Mouse (Mus musculus): ENCODE data around the gene Aftph. TPM values are rescaled to one million over a fixed set of nuclear protein-coding genes. Genes with fewer than 3 reads are reported as not detected.

Aftph gene
- polyA plus RNA-seq, 1 experiment from 2014 or later = 16.5 TPM

DNA sequence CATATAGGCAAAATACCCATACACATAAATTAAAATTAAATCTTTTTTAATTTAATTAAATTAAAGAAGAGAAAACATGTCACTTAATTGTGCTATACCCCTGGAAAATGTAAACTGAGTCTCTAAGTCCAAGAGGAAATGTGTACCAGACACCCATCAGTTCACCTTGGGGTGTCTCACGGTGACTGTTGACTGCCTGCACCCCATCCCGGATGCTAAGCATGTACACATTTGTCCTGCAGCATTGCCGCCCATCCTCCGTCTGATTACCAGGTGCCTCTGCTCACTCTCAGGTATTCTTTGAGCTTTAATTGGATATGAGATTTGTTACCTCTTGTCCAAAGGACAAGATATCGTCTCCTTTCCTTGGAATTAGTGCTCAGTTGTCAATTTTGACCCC lies 99.1 kb downstream of the Aftph start:
- DNase-seq (ENCODE audit: low spot score) (no peak), ATAC-seq (ENCODE audit: insufficient number of reproducible peaks, low FRiP score, low TSS enrichment, low read depth) (no peak)
- Histone ChIP-seq H3K4me1 (ENCODE audit: control insufficient read depth, insufficient read depth, low read length) (peaks cover 44% of the 10 kb centered on the region), H3K27me3 (ENCODE audit: control insufficient read depth, insufficient read depth, low read length) (no peaks in the 10 kb centered on the region), H3K27ac (replicated peaks; ENCODE audit: low read depth, low read length) (no peak overlapping the region), H3K9me3 (ENCODE audit: control insufficient read depth, low read length) (no peaks in the 10 kb centered on the region), H3K4me3 (ENCODE audit: low read depth, low read length) (no peak overlapping the region), H3K36me3 (ENCODE audit: control insufficient read depth, insufficient read depth, low read length) (no peaks in the 10 kb centered on the region), H3K9ac (ENCODE audit: low read length) (no peak overlapping the region), H3K4me2 (ENCODE audit: low read depth, severe bottlenecking) (no peak overlapping the region)
- 74% methylated on average over 5 of the region's 5 CpGs for WGBS

DNA sequence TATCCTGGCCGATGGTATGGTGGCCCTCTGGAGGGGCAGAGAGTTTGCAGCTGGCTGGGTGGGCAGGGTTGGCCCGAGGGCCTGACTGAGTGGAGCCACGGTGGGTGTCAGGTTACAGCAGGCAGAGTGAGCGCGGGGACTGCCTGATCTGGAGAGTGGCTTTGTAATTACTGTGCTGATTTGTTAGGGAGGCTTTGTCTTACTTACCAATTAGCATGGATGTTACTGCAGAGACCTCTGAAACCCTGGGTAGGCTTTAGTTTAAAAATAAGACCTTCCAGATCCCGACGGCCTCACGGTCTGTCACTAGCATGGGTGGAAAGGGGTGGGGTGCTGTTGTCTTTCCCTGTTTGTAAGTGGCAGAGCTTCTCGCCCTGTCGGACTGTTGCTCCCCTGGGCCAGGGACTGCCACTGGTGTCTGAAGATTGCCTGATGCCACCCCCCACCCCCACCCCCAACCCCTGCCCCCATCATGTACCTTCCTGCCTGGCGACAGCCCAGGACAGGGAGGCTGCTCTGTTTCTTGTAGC lies 101.4 kb downstream of the Aftph start:
- H3K27me3 ChIP-seq (ENCODE audit: control insufficient read depth, insufficient read depth, low read length) = no peaks in the 10 kb centered on the region
- DNase-seq (ENCODE audit: low spot score) (peak; percentile 86), ATAC-seq (ENCODE audit: insufficient number of reproducible peaks, low FRiP score, low TSS enrichment, low read depth) (peak; percentile 90)
- H3K4me2 ChIP-seq (ENCODE audit: low read depth, severe bottlenecking) = peak overlapping the region; percentile 49
- H3K9ac ChIP-seq (ENCODE audit: low read length) = peak overlapping the region; percentile 43
- H3K36me3 ChIP-seq (ENCODE audit: control insufficient read depth, insufficient read depth, low read length) = no peaks in the 10 kb centered on the region
- no peaks in the 10 kb centered on the region for H3K9me3 ChIP-seq (ENCODE audit: control insufficient read depth, low read length)
- H3K27ac ChIP-seq (replicated peaks; ENCODE audit: low read depth, low read length) = peak overlapping the region; percentile 73
- peak overlapping the region; percentile 14; the same call in 1 of the 2 replicates for H3K4me3 ChIP-seq (ENCODE audit: low read depth, low read length)
- H3K4me1 ChIP-seq (ENCODE audit: control insufficient read depth, insufficient read depth, low read length) = peaks cover 39% of the 10 kb centered on the region
- WGBS = 1% methylated on average over 11 of the region's 11 CpGs

GRCm38 (mm10) chr11:20638841-20639240 lies 102.5 kb downstream of the Aftph start:
- no peak overlapping the region for H3K27ac ChIP-seq (replicated peaks; ENCODE audit: low read depth, low read length)
- no peaks in the 10 kb centered on the region for H3K9me3 ChIP-seq (ENCODE audit: control insufficient read depth, low read length)
- 35% methylated on average over 3 of the region's 3 CpGs for WGBS
- no peaks in the 10 kb centered on the region for H3K27me3 ChIP-seq (ENCODE audit: control insufficient read depth, insufficient read depth, low read length)
- H3K4me3 ChIP-seq (ENCODE audit: low read depth, low read length) = no peak overlapping the region
- ATAC-seq (ENCODE audit: insufficient number of reproducible peaks, low FRiP score, low TSS enrichment, low read depth) (no peak), DNase-seq (ENCODE audit: low spot score) (peak; percentile 89)
- peaks cover 28% of the 10 kb centered on the region for H3K4me1 ChIP-seq (ENCODE audit: control insufficient read depth, insufficient read depth, low read length)
- no peaks in the 10 kb centered on the region for H3K36me3 ChIP-seq (ENCODE audit: control insufficient read depth, insufficient read depth, low read length)
- no peak overlapping the region for H3K4me2 ChIP-seq (ENCODE audit: low read depth, severe bottlenecking)
- no peak overlapping the region for H3K9ac ChIP-seq (ENCODE audit: low read length)

DNA sequence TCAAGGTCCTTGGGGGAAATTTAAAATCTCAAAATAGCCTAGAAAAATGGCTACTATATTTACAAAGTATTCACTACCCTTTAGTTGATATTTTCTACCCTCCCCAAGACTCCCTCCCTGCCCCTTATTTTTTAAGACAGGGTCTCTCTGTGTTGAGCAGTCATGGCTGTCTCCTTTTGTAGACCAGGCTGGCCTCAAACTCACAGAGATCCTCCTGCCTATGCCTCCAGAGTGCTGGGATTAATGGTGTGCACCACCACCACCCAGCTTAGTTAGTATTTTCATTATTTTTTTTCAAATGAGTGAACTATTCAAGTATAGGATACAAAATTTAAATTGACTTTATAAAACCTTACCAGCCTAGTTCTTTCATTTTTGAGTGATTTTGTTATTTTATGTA lies 104.3 kb downstream of the Aftph start:
- no peaks in the 10 kb centered on the region for H3K36me3 ChIP-seq (ENCODE audit: control insufficient read depth, insufficient read depth, low read length)
- DNase-seq (ENCODE audit: low spot score) (no peak), ATAC-seq (ENCODE audit: insufficient number of reproducible peaks, low FRiP score, low TSS enrichment, low read depth) (no peak)
- H3K9ac ChIP-seq (ENCODE audit: low read length) = no peak overlapping the region
- H3K4me1 ChIP-seq (ENCODE audit: control insufficient read depth, insufficient read depth, low read length) = peaks cover 31% of the 10 kb centered on the region
- no peak overlapping the region for H3K4me3 ChIP-seq (ENCODE audit: low read depth, low read length)
- H3K4me2 ChIP-seq (ENCODE audit: low read depth, severe bottlenecking) = no peak overlapping the region
- no peak overlapping the region for H3K27ac ChIP-seq (replicated peaks; ENCODE audit: low read depth, low read length)
- no peaks in the 10 kb centered on the region for H3K9me3 ChIP-seq (ENCODE audit: control insufficient read depth, low read length)
- H3K27me3 ChIP-seq (ENCODE audit: control insufficient read depth, insufficient read depth, low read length) = no peaks in the 10 kb centered on the region

GRCm38 (mm10) chr11:20636114-20636513 lies 105.3 kb downstream of the Aftph start:
- Histone ChIP-seq H3K9me3 (ENCODE audit: control insufficient read depth, low read length) (no peaks in the 10 kb centered on the region), H3K4me1 (ENCODE audit: control insufficient read depth, insufficient read depth, low read length) (peaks cover 34% of the 10 kb centered on the region), H3K4me2 (ENCODE audit: low read depth, severe bottlenecking) (no peak overlapping the region), H3K27me3 (ENCODE audit: control insufficient read depth, insufficient read depth, low read length) (no peaks in the 10 kb centered on the region), H3K36me3 (ENCODE audit: control insufficient read depth, insufficient read depth, low read length) (no peaks in the 10 kb centered on the region), H3K27ac (replicated peaks; ENCODE audit: low read depth, low read length) (peak overlapping the region; percentile 26; the same call in 1 of the 2 replicates), H3K9ac (ENCODE audit: low read length) (peak overlapping the region; percentile 27; the same call in 1 of the 2 replicates), H3K4me3 (ENCODE audit: low read depth, low read length) (no peak overlapping the region)
- ATAC-seq (ENCODE audit: insufficient number of reproducible peaks, low FRiP score, low TSS enrichment, low read depth) = no peak
- 62% methylated on average over 4 of the region's 4 CpGs for WGBS
- DNase-seq (ENCODE audit: low spot score) = peak; percentile 20

GRCm38 (mm10) chr11:20635646-20636045 lies 105.7 kb downstream of the Aftph start:
- Histone ChIP-seq H3K27ac (replicated peaks; ENCODE audit: low read depth, low read length) (peak overlapping the region; percentile 26; the same call in 1 of the 2 replicates), H3K4me2 (ENCODE audit: low read depth, severe bottlenecking) (no peak overlapping the region), H3K9me3 (ENCODE audit: control insufficient read depth, low read length) (no peaks in the 10 kb centered on the region), H3K9ac (ENCODE audit: low read length) (no peak overlapping the region; the same call in 1 of the 2 replicates), H3K4me3 (ENCODE audit: low read depth, low read length) (no peak overlapping the region), H3K27me3 (ENCODE audit: control insufficient read depth, insufficient read depth, low read length) (no peaks in the 10 kb centered on the region), H3K36me3 (ENCODE audit: control insufficient read depth, insufficient read depth, low read length) (no peaks in the 10 kb centered on the region), H3K4me1 (ENCODE audit: control insufficient read depth, insufficient read depth, low read length) (peaks cover 31% of the 10 kb centered on the region)
- peak; percentile 29 for DNase-seq (ENCODE audit: low spot score)
- ATAC-seq (ENCODE audit: insufficient number of reproducible peaks, low FRiP score, low TSS enrichment, low read depth) = no peak
- WGBS = 30% methylated on average over 6 of the region's 6 CpGs

Other genes starting within 250 kb of the Aftph start
- gene Sertad2, start 198.3 kb downstream of the Aftph start, polyA plus RNA-seq (2014; fragmentation: Nextera tagmentation; extraction: Ambion mirVana) = 23.6 and 25.8 TPM in 2 replicates
- gene Lgalsl, start 89.5 kb upstream of the Aftph start, polyA plus RNA-seq (2014; fragmentation: Nextera tagmentation; extraction: Ambion mirVana) = 28.1 and 29.6 TPM in 2 replicates